Mouse (Mus musculus) neural tube, embryonic 11.5 days (tissue): ENCODE data around the gene Sae1. TPM values are rescaled to one million over a fixed set of nuclear protein-coding genes. Genes with fewer than 3 reads are reported as not detected.

Experiments
- ATAC-seq: fragments of 200-750 bp; cut with Nextera tagmentation; 2 replicates; pipeline ENCODE4 v1.8.0; 2017; ENCODE audit warnings: moderate number of reproducible peaks, mild to moderate bottlenecking, moderate TSS enrichment, moderate library complexity; ENCODE audit not compliant: insufficient read depth, low FRiP score, low TSS enrichment
- DNase-seq: peaks from one replicate; pipeline ENCODE4 v3.0.0-alpha.2; 2015; ENCODE audit warnings: low spot score
- H3K27ac ChIP-seq: fragments of 300-500 bp; sonication (generic); 2 replicates; pipeline ENCODE4 v1.5.1; 2014; ENCODE audit warnings: low read depth, mild to moderate bottlenecking, low read length
- H3K27me3 ChIP-seq: fragments of 300-500 bp; sonication (generic); 2 replicates; pipeline ENCODE4 v1.6.1; 2014; ENCODE audit warnings: mild to moderate bottlenecking, low read length, mixed read lengths; ENCODE audit not compliant: control insufficient read depth, insufficient read depth
- H3K36me3 ChIP-seq: fragments of 300-500 bp; sonication (generic); 2 replicates; pipeline ENCODE4 v1.6.1; 2014; ENCODE audit warnings: mild to moderate bottlenecking, low read length, moderate library complexity, mixed read lengths; ENCODE audit not compliant: control insufficient read depth, insufficient read depth
- H3K4me1 ChIP-seq: fragments of 300-500 bp; sonication (generic); 2 replicates; pipeline ENCODE4 v1.6.1; 2014; ENCODE audit warnings: low read length, mixed read lengths; ENCODE audit not compliant: control insufficient read depth, insufficient read depth
- H3K4me2 ChIP-seq: fragments of 300-500 bp; sonication (generic); 2 replicates; pipeline ENCODE4 v1.6.1; 2014; ENCODE audit warnings: low read depth, mild to moderate bottlenecking, moderate library complexity
- H3K4me3 ChIP-seq: fragments of 300-500 bp; sonication (generic); 2 replicates; pipeline ENCODE4 v1.5.1; 2014; ENCODE audit warnings: low read depth, low read length
- H3K9ac ChIP-seq: fragments of 300-500 bp; sonication (generic); 2 replicates; pipeline ENCODE4 v1.6.1; 2014; ENCODE audit warnings: mild to moderate bottlenecking, low read length
- H3K9me3 ChIP-seq: fragments of 300-500 bp; sonication (generic); 2 replicates; pipeline ENCODE4 v1.6.1; 2016; ENCODE audit warnings: low read length; ENCODE audit not compliant: control insufficient read depth
- WGBS: fragments of 180-500 bp; shearing (Covaris S2); extraction: QIAGEN DNeasy Blood & Tissue Kit; methylation state at CpG from one replicate; pipeline ENCODE4 v1.1.7; 2014; 5-methylcytosine and 5-hydroxymethylcytosine counted together
- polyA plus RNA-seq: library from polyadenylated mRNA; unstranded; fragments of >200 nt; fragmentation: Nextera tagmentation; extraction: Ambion mirVana; gene quantifications from 2 replicates; pipeline ENCODE4 v1.2.1, GENCODE M21; 2014

Gene Sae1
- polyA plus RNA-seq, 1 experiment from 2014 or later = 394 TPM

DNA sequence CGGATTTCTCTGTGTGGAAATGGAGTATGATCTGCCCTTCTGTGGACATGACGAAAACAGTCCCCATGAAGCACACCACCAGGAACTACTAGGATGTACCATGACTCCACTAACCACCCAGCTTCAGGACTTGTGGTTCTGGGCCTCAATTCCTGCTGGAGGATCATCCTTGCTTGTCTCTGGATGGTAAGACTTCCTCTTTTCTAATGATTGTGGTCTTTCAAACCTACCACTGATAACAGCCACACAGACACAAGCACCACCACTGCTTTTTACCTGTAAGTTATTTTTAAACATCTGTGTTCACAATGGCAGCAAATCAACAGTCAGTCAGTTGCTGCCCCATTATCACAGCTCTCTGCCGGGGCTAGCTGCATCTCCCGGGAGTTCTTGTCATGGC is 42.3 kb downstream of the Sae1 start:
- Histone ChIP-seq H3K9me3 (no peaks in the 10 kb centered on the region), H3K27me3 (no peaks in the 10 kb centered on the region), H3K9ac (no peak overlapping the region), H3K4me3 (no peak overlapping the region), H3K4me2 (no peak overlapping the region), H3K27ac (no peak overlapping the region), H3K36me3 (peaks cover 3% of the 10 kb centered on the region; the same call in 1 of the 2 replicates), H3K4me1 (no peaks in the 10 kb centered on the region)
- 84% methylated on average over 4 of the region's 4 CpGs for WGBS
- DNase-seq (no peak), ATAC-seq (no peak)

DNA sequence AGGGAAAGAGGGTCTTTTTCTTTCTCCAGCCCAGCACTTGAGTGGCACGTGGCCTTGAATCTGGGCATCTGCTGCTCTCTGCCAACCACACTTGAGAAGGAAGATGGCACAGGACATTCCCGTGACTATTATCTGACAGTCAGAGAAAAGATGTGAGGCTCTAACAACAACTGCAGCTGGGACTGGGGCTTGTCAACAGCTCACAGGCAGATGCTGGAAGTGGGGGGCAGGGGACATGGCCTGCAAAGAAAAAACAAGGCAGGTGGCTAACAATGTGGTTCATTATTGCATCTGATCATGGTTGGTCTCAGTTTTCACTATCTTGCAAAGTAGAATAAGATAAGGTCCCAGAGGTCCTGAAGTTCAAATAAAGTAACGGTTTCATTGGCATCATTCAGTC is 43.0 kb downstream of the Sae1 start:
- no peak for DNase-seq
- Histone ChIP-seq H3K4me3 (no peak overlapping the region), H3K4me2 (no peak overlapping the region), H3K36me3 (no peaks in the 10 kb centered on the region; the same call in 1 of the 2 replicates), H3K27me3 (no peaks in the 10 kb centered on the region), H3K27ac (no peak overlapping the region), H3K4me1 (no peaks in the 10 kb centered on the region), H3K9me3 (no peaks in the 10 kb centered on the region), H3K9ac (no peak overlapping the region)
- no peak for ATAC-seq
- WGBS = 83% methylated on average over 3 of the region's 3 CpGs

DNA sequence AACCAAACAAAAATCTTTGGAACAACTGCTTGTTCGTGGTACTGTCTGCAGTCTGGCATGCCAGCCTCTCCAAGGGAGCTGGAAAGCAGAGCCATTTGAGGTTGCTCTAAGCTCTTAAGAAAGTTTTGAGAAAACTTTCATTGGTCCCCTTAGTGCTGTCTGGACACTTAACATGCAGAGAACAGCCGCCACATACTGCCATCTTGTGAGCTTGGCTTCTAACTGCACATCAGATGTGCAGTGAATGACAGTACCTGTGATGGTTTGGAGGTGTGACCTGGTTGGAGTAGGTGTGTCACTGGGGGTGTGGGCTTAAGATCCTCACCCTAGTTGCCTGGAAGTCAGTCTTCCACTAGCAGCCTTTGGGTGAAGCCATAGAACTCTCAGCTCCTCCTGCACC is 49.9 kb downstream of the Sae1 start:
- 87% methylated on average over 2 of the region's 2 CpGs for WGBS
- Histone ChIP-seq H3K4me3 (no peak overlapping the region), H3K27ac (no peak overlapping the region), H3K9ac (no peak overlapping the region), H3K4me1 (no peaks in the 10 kb centered on the region), H3K9me3 (no peaks in the 10 kb centered on the region), H3K4me2 (no peak overlapping the region), H3K36me3 (peaks cover 6% of the 10 kb centered on the region), H3K27me3 (no peaks in the 10 kb centered on the region)
- DNase-seq = no peak
- no peak for ATAC-seq

DNA sequence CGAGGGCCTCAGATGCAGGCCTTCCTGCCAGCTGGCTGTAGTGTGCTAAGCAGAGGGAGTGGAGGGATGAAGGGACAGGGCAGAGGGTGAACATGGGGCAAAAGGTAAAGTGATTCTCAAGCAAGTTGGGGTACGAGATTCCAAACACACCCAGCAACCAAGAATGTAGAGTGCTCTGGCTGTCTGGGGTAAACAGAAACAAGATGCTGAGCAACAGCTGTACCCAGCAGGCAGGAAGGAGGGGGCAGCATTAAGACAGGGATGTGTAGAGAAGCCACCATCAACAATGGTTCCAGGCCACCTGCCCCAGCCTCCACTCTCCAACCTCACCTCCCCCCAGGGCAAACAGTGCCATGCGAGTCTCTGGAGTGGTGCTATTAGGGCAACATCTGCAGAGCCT is 58.5 kb downstream of the Sae1 start:
- Histone ChIP-seq H3K36me3 (peaks cover 17% of the 10 kb centered on the region), H3K9me3 (no peaks in the 10 kb centered on the region), H3K4me1 (peaks cover 2% of the 10 kb centered on the region; the same call in 1 of the 2 replicates), H3K4me2 (no peak overlapping the region), H3K9ac (no peak overlapping the region), H3K4me3 (no peak overlapping the region), H3K27me3 (no peaks in the 10 kb centered on the region), H3K27ac (no peak overlapping the region)
- no peak for DNase-seq
- 75% methylated on average over 3 of the region's 3 CpGs for WGBS
- ATAC-seq = no peak

DNA sequence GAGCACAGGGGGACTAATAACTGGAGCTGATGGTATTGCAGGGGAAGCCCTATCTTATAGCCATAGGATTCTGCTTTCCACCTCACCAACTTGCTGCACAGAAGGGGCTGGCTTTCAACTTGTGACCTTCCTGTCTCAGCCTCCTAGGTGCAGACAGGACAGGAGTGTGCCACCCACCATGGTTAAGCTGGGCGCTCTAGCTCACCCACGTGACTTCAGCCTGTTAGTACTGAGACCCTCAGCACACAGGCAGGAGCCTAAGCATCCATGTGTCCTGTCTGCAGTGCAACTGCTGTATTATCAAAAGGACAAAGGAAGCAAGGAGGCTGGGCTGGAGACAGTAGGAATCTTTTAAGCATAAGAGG is 61.0 kb downstream of the Sae1 start:
- Histone ChIP-seq H3K4me2 (no peak overlapping the region), H3K27ac (no peak overlapping the region), H3K27me3 (no peaks in the 10 kb centered on the region), H3K9ac (no peak overlapping the region), H3K9me3 (no peaks in the 10 kb centered on the region), H3K4me1 (peaks cover 2% of the 10 kb centered on the region; the same call in 1 of the 2 replicates), H3K4me3 (no peak overlapping the region), H3K36me3 (peaks cover 14% of the 10 kb centered on the region)
- 96% methylated on average over 2 of the region's 2 CpGs for WGBS
- DNase-seq = no peak
- ATAC-seq = no peak

DNA sequence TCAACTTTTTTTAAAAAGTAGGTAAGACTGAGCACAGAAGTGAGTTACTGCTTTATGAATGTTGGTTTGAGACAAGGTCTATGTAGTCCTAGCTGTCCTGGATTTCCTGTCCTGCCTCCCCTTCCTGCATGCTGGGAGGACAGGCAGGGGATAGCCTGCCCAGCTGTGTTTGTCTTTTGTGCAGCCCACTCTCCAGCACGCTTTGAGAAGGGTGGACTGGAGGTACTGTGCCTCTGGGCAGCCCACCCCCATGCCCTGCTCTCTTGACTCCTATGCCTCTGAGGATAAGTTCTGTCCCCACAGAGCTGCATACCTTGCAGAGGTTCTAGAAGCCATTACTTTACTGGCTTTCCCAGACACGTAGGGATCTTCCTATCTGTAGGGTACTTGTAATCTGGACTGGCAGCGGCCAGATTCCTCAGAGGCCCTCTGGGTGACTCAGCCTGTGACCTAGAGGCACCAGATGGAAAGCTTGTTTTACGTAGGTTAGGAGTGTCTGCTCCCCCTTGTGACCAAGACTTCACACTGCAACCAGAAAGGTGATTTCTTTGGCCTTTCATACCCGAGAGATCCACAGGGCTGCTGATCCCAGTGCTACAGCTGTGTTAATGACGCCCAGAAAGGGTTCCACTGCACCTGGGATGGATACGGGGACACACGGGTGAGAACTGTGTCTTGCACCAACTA is 61.5 kb downstream of the Sae1 start:
- Histone ChIP-seq H3K4me2 (no peak overlapping the region), H3K4me3 (no peak overlapping the region), H3K9ac (no peak overlapping the region), H3K9me3 (no peaks in the 10 kb centered on the region), H3K36me3 (peaks cover 14% of the 10 kb centered on the region), H3K27ac (no peak overlapping the region), H3K4me1 (peaks cover 2% of the 10 kb centered on the region; the same call in 1 of the 2 replicates), H3K27me3 (no peaks in the 10 kb centered on the region)
- 33% methylated on average over 8 of the region's 8 CpGs for WGBS
- ATAC-seq (no peak; the same call in 1 of the 2 replicates), DNase-seq (peak; percentile 64)

DNA sequence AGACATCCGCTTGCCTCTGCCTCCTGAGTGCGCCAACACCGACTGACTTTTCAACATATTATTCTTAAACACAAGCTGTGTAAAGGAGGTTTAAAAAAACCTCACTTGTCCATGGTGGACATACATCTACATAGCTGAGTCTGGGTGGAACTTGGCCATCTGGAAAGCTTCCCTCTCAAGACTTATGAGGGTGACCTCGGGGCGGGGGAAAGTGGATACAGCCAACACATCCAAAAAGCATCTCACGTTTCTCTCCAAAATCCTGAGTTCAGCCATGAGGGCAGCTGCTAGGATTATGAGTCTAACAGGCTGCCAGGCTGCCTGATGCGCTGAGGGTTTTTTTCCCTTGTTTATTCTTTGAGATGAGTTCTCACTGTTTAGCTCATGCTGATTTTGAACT is 62.9 kb downstream of the Sae1 start:
- no peak overlapping the region for H3K27ac ChIP-seq
- no peak overlapping the region for H3K9ac ChIP-seq
- WGBS = 95% methylated on average over 7 of the region's 7 CpGs
- H3K4me2 ChIP-seq = no peak overlapping the region
- H3K4me1 ChIP-seq = peaks cover 2% of the 10 kb centered on the region; the same call in 1 of the 2 replicates
- no peak for DNase-seq
- H3K9me3 ChIP-seq = no peaks in the 10 kb centered on the region
- ATAC-seq = no peak
- H3K4me3 ChIP-seq = no peak overlapping the region
- peaks cover 12% of the 10 kb centered on the region for H3K36me3 ChIP-seq
- no peaks in the 10 kb centered on the region for H3K27me3 ChIP-seq

DNA sequence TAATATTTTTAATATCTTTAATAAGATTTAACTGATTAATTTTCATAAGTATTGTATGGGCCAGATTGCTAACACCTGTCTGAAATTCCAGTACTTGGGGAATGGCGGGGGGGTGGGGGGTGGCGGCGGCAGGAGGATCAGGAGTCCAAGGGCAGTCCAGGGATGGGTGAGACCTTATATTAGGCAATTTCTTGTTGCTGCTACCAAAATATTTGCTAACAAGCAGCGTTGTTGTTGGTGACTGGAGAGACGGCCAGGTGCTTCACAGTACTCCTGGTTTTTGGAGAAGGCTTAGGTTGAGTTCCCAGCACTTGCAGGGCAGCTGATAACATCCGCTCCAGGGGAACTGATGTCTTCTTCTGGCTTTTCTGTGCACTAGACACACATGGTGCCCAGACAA is 67.1 kb downstream of the Sae1 start:
- ATAC-seq (no peak), DNase-seq (no peak)
- WGBS = 88% methylated on average over 6 of the region's 6 CpGs
- H3K4me2 ChIP-seq = no peak overlapping the region
- no peaks in the 10 kb centered on the region for H3K4me1 ChIP-seq
- H3K9ac ChIP-seq = no peak overlapping the region
- no peak overlapping the region for H3K27ac ChIP-seq
- no peaks in the 10 kb centered on the region for H3K9me3 ChIP-seq
- no peak overlapping the region for H3K4me3 ChIP-seq
- no peaks in the 10 kb centered on the region for H3K36me3 ChIP-seq
- H3K27me3 ChIP-seq = no peaks in the 10 kb centered on the region

DNA sequence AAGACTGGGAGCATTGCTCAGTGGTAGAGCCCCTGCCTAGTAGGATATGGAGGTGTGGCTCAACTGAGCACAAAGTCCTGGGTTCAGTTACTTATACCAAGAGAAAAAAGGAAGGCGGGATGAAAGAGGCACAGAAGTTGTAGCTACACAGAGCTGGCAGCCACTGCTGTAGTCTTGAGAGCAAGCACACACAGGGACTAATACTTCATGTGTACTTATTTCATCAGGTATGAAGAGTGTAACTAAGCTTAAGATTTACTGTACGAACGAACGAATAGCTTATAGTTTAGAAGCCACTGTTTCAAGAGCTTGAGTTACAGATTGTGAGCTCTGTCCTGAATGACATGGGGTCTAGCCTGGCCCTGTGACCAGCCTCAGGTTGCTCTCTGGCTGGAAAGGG is 68.4 kb downstream of the Sae1 start:
- Histone ChIP-seq H3K27ac (no peak overlapping the region), H3K4me1 (peaks cover 2% of the 10 kb centered on the region; the same call in 1 of the 2 replicates), H3K9me3 (no peaks in the 10 kb centered on the region), H3K4me3 (no peak overlapping the region), H3K27me3 (no peaks in the 10 kb centered on the region), H3K36me3 (no peaks in the 10 kb centered on the region), H3K4me2 (no peak overlapping the region), H3K9ac (no peak overlapping the region)
- DNase-seq = no peak
- WGBS = 93% methylated on average over 4 of the region's 4 CpGs
- ATAC-seq = no peak
